In the genomic region with DNA sequence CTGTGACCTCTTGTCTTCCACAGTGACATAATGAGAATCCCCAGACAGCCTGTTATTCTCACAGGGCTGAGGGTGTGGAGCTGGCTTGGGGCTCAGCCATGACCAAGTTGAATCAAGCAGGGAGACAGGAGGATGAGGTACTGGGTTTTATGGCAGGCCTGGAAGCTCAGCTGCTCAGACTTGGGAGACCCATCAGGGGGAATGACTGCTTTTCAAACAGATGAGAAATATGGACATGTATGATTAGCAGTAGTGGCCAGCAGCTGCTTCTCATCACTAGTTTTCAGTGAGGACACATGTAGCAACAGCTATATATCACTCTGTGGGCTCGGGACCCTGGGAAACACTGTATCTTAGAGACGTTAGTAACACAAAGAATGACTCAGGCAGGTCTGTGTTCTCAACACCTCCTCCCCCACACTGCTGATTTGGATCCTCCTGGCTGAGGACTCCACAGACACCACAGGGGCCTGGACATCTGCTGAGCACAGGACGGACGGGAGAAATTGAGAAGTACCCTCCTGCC, we compare ENCODE assay signal across 8 mouse cellular contexts.
DNase-seq lines count a peak whose midpoint lies in the region; ATAC-seq lines count a peak whose summit lies in the region.

No protein-coding gene starts in this region.

- H3K36me3 ChIP-seq in limb, embryonic 13.5 days = no peaks in the 10 kb centered on the region
- H3K36me3 ChIP-seq in limb, embryonic 10.5 days = no peaks in the 10 kb centered on the region
- no peaks in the 10 kb centered on the region for H3K36me3 ChIP-seq in kidney, embryonic 14.5 days (ENCODE audit: control insufficient read depth, insufficient read depth, low read length)
- H3K36me3 ChIP-seq in limb, embryonic 15.5 days = no peaks in the 10 kb centered on the region

- peak overlapping the region; percentile 17; the same call in 1 of the 2 replicates for H3K27ac ChIP-seq in limb, embryonic 13.5 days
- no peak overlapping the region for H3K27ac ChIP-seq in limb, embryonic 10.5 days
- H3K27ac ChIP-seq in kidney, embryonic 14.5 days (ENCODE audit: low read depth, low read length) = peak overlapping the region; percentile 73
- H3K27ac ChIP-seq in limb, embryonic 15.5 days = peak overlapping the region; percentile 62; the same call in 1 of the 2 replicates

- DNase-seq in limb, embryonic 10.5 days (ENCODE audit: low spot score) = no peak
- peak; percentile 28 to 29 for DNase-seq in frontal cortex, postnatal 14 days (ENCODE audit: low spot score in 2 of 2)
- peak; percentile 51 for DNase-seq in testis, postnatal 10 days (ENCODE audit: low spot score)
- DNase-seq in thymus, postnatal 10 days (ENCODE audit: low spot score in 2 of 2) = no peak

- peak; percentile 85 for ATAC-seq in limb, embryonic 13.5 days (ENCODE audit: low FRiP score, low read depth)
- peak; percentile 84 for ATAC-seq in kidney, embryonic 14.5 days (ENCODE audit: low FRiP score, low TSS enrichment)
- ATAC-seq in limb, embryonic 15.5 days (ENCODE audit: insufficient number of reproducible peaks, low FRiP score, low TSS enrichment, low read depth) = peak; percentile 79
- ATAC-seq in CD4-positive, CD25-positive, alpha-beta regulatory T cell, adult 4 months = no peak

- H3K9ac ChIP-seq in limb, embryonic 13.5 days = no peak overlapping the region
- no peak overlapping the region for H3K9ac ChIP-seq in kidney, embryonic 14.5 days (ENCODE audit: low read depth, low read length)
- H3K9ac ChIP-seq in limb, embryonic 15.5 days = no peak overlapping the region

- H3K4me1 ChIP-seq in limb, embryonic 13.5 days = peaks cover 11% of the 10 kb centered on the region; the same call in 1 of the 2 replicates
- H3K4me1 ChIP-seq in limb, embryonic 10.5 days = peaks cover 13% of the 10 kb centered on the region
- peaks cover 9% of the 10 kb centered on the region; the same call in 1 of the 2 replicates for H3K4me1 ChIP-seq in kidney, embryonic 14.5 days (ENCODE audit: control insufficient read depth, insufficient read depth, low read length)
- H3K4me1 ChIP-seq in limb, embryonic 15.5 days = peaks cover 9% of the 10 kb centered on the region

- WGBS in limb, embryonic 13.5 days = 48% methylated on average over 4 of the region's 4 CpGs
- WGBS in limb, embryonic 10.5 days = 45% methylated on average over 4 of the region's 4 CpGs
- WGBS in kidney, embryonic 14.5 days = 23% methylated on average over 4 of the region's 4 CpGs
- WGBS in limb, embryonic 15.5 days = 40% methylated on average over 4 of the region's 4 CpGs

- no peak overlapping the region for H3K4me2 ChIP-seq in limb, embryonic 13.5 days (replicated peaks)
- no peak overlapping the region for H3K4me2 ChIP-seq in kidney, embryonic 14.5 days (replicated peaks; ENCODE audit: low read depth, low read length)
- no peak overlapping the region for H3K4me2 ChIP-seq in limb, embryonic 15.5 days

- peaks cover 5% of the 10 kb centered on the region; the same call in 1 of the 2 replicates for H3K9me3 ChIP-seq in limb, embryonic 13.5 days
- no peaks in the 10 kb centered on the region for H3K9me3 ChIP-seq in limb, embryonic 10.5 days (replicated peaks)
- peaks cover 3% of the 10 kb centered on the region; the same call in 1 of the 2 replicates for H3K9me3 ChIP-seq in kidney, embryonic 14.5 days (ENCODE audit: control insufficient read depth, low read length)
- no peaks in the 10 kb centered on the region for H3K9me3 ChIP-seq in limb, embryonic 15.5 days

- no peaks in the 10 kb centered on the region for H3K27me3 ChIP-seq in limb, embryonic 13.5 days
- H3K27me3 ChIP-seq in limb, embryonic 10.5 days (ENCODE audit: low read depth, poor library complexity, severe bottlenecking) = no peaks in the 10 kb centered on the region
- no peaks in the 10 kb centered on the region for H3K27me3 ChIP-seq in kidney, embryonic 14.5 days (ENCODE audit: control insufficient read depth, insufficient read depth, low read length)
- no peaks in the 10 kb centered on the region for H3K27me3 ChIP-seq in limb, embryonic 15.5 days

- H3K4me3 ChIP-seq in limb, embryonic 13.5 days = no peak overlapping the region
- H3K4me3 ChIP-seq in limb, embryonic 10.5 days = no peak overlapping the region
- no peak overlapping the region for H3K4me3 ChIP-seq in kidney, embryonic 14.5 days (ENCODE audit: low read length)
- H3K4me3 ChIP-seq in limb, embryonic 15.5 days = no peak overlapping the region

Comparison
In these comparisons a context has a peak if more than half of its experiments do, and no peak if none do; other contexts are left out.
1. DNase-seq: peak in frontal cortex, postnatal 14 days (2 of 2) and testis, postnatal 10 days (single experiment); none in limb, embryonic 10.5 days (single experiment) and thymus, postnatal 10 days (0 of 2).